Mouse (Mus musculus) liver, adult 2 months (tissue): ENCODE measurements around the gene Map2k1.

Source experiments
- CTCF ChIP-seq: fragments of 200-500 bp; IDR thresholded peaks from 2 replicates; pipeline ENCODE4 v1.5.1; 2011; ENCODE audit warnings: low read depth, low read length, control low read depth
- POLR2A ChIP-seq: fragments of 200-500 bp; IDR thresholded peaks from 2 replicates; pipeline ENCODE4 v1.6.1; 2011; ENCODE audit warnings: low read length, control low read depth; ENCODE audit not compliant: insufficient read depth; ENCODE audit errors: extremely low read depth

DNA sequence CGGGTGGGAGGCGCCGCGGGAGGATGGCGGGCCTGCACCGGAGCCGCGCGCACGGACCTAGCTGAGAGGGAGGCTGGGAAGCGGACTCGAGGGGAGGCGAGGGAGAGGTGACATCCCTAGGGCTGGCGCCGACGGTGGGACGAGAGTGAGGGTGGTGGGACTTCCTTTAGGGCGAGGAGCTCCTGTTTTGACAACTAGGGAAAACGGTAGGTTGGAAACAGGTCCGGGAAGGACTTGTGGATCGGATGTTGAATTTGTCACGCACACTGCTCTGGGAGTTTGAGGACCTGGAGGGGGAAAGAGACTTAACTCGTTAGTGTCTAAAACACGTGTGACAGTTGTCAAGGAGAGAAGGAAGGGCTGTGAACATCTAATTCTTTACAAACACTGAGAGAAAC is 28.3 kb upstream of the Map2k1 start:
- TF ChIP-seq POLR2A (no peak), CTCF (no peak)
